Mouse (Mus musculus) midbrain, embryonic 13.5 days (tissue): ENCODE data around the gene Dhh. TPM values are rescaled to one million over a fixed set of nuclear protein-coding genes. Genes with fewer than 3 reads are reported as not detected.
A peak's percentile ranks its signal among the peaks of the same experiment; 100 is the strongest.
"Not testable (repeated sequence)": the region's sequence is repeated elsewhere in the genome, so short reads cannot be mapped to it uniquely, and the experiment has no call there.

Experiments used
- ATAC-seq: fragments of 200-750 bp; cut with Nextera tagmentation; 2 replicates; pipeline ENCODE4 v1.8.0; 2017; ENCODE audit warnings: mild to moderate bottlenecking, moderate TSS enrichment, moderate library complexity
- H3K27ac ChIP-seq: fragments of 300-500 bp; sonication (generic); 2 replicates; pipeline ENCODE4 v1.5.1; 2015; ENCODE audit warnings: inconsistent platforms, mild to moderate bottlenecking, moderate library complexity
- H3K27me3 ChIP-seq: fragments of 300-500 bp; sonication (generic); 2 replicates; pipeline ENCODE4 v1.6.1; 2015; ENCODE audit warnings: mild to moderate bottlenecking, inconsistent platforms
- H3K36me3 ChIP-seq: fragments of 300-500 bp; sonication (generic); 2 replicates; pipeline ENCODE4 v1.6.1; 2015; ENCODE audit warnings: mild to moderate bottlenecking, inconsistent platforms
- H3K4me1 ChIP-seq: fragments of 300-500 bp; sonication (generic); replicated peaks from 2 replicates; pipeline ENCODE4 v1.6.1; 2015; ENCODE audit warnings: inconsistent platforms
- H3K4me2 ChIP-seq: fragments of 300-500 bp; sonication (generic); replicated peaks from 2 replicates; pipeline ENCODE4 v1.6.1; 2015; ENCODE audit warnings: moderate library complexity, mild to moderate bottlenecking, inconsistent platforms
- H3K4me3 ChIP-seq: fragments of 300-500 bp; sonication (generic); replicated peaks from 2 replicates; pipeline ENCODE4 v1.5.1; 2015; ENCODE audit warnings: mild to moderate bottlenecking, inconsistent platforms
- H3K9ac ChIP-seq: fragments of 300-500 bp; sonication (generic); replicated peaks from 2 replicates; pipeline ENCODE4 v1.6.1; 2015; ENCODE audit warnings: mild to moderate bottlenecking, inconsistent platforms
- H3K9me3 ChIP-seq: fragments of 300-500 bp; sonication (generic); 2 replicates; pipeline ENCODE4 v1.6.1; 2016; ENCODE audit warnings: mild to moderate bottlenecking, inconsistent platforms
- WGBS: fragments of 180-500 bp; shearing (Covaris S2); methylation state at CpG from one replicate; pipeline ENCODE4 v1.1.7; 2015; 5-methylcytosine and 5-hydroxymethylcytosine counted together
- polyA plus RNA-seq: library from polyadenylated mRNA; unstranded; fragments of >200 nt; fragmentation: Nextera tagmentation; extraction: Ambion mirVana; gene quantifications from 2 replicates; pipeline ENCODE4 v1.2.1, GENCODE M21; 2015

The Dhh gene
- polyA plus RNA-seq, 1 experiment from 2014 or later = 0.48 TPM

DNA sequence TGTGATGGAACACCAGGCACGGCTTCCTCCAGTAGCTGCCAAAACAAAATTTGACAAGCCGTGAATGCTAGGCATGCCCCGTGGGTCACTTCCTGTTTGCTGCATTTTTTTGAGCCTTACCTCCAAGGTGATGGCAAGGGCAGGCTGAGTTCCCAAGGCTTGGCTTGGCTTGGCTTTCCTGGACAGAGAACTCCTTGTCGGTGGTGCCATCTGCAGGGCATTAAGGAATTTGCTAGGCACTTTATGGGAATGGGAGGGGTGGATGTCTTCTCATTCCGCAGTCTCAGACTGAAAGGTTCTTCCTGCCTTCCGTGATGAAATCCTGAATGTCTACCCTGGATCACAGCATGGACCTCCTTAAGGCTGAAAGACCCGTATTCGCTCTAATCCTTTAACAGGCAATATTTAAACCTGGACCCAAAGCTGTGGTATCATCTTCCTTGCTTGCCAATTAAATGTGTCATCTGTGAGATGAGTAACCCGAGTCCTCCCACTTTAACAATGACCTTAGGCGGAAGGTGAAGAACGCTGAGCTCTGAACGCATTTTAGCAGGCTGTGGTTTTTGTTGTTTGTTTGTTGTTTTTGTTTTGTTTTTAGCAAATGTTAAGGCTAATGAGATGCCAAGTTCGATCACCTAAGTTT lies 30.4 kb upstream of the Dhh start:
- Histone ChIP-seq H3K4me3 (no peak overlapping the region), H3K27me3 (no peaks in the 10 kb centered on the region), H3K27ac (no peak overlapping the region), H3K4me2 (peak overlapping the region; percentile 22; the same call in 1 of the 2 replicates), H3K9ac (0 out of 2 replicates have a peak overlapping the region, but pooled peaks have one; percentile 33), H3K36me3 (peaks cover 8% of the 10 kb centered on the region), H3K9me3 (no peaks in the 10 kb centered on the region), H3K4me1 (peaks cover 19% of the 10 kb centered on the region)
- ATAC-seq = peak; percentile 60; the same call in 1 of the 2 replicates
- WGBS = 17% methylated on average over 13 of the region's 13 CpGs

DNA sequence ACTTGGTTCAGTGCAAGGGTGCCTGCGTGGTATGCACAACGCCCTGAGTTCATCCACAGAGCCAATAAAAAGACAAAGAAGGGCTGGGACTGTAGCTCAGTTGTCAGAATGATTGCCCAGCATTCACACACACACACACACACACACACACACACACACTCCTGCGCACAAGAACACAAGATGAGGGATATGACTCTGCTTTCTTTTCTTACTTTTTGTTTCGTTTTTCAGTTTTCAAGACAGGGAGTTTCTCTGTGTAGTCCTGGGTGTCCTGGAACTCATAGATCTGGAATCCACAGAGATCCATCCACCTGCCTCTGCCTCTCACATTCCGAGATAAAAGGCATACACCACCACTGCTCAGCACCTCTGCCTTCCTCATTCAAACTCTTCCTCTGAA lies 29.2 kb upstream of the Dhh start:
- Histone ChIP-seq H3K27ac (no peak overlapping the region), H3K4me2 (no peak overlapping the region), H3K9me3 (no peaks in the 10 kb centered on the region), H3K4me1 (peaks cover 13% of the 10 kb centered on the region), H3K27me3 (no peaks in the 10 kb centered on the region), H3K4me3 (no peak overlapping the region), H3K36me3 (peaks cover 8% of the 10 kb centered on the region), H3K9ac (no peak overlapping the region)
- ATAC-seq = no peak
- 84% methylated on average over 5 of the region's 5 CpGs for WGBS

DNA sequence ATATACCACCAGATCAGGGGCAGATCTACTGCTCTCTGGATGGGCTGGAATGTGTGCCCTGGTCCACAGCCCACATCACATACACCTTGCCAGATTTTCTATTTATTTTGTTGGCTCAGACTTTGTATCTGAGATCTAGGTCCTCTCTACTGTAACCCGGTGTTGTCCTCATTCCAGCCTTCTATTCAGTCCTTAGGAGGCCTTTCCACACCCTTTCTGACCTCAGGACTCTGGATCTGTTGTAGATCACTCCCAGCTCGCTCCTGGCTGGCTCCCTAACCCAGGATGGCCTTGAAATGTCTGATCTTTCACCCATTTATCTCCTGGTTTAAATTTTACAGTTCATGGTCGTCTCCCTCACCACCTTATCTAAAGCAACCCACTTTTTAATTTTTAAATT lies 26.3 kb upstream of the Dhh start:
- H3K4me3 ChIP-seq = no peak overlapping the region
- no peaks in the 10 kb centered on the region for H3K27me3 ChIP-seq
- no peak for ATAC-seq
- H3K36me3 ChIP-seq = peaks cover 7% of the 10 kb centered on the region; the same call in 1 of the 2 replicates
- H3K9me3 ChIP-seq = no peaks in the 10 kb centered on the region
- no peak overlapping the region for H3K27ac ChIP-seq
- 82% methylated on average over 3 of the region's 3 CpGs for WGBS
- peaks cover 6% of the 10 kb centered on the region for H3K4me1 ChIP-seq
- no peak overlapping the region for H3K4me2 ChIP-seq
- H3K9ac ChIP-seq = no peak overlapping the region

DNA sequence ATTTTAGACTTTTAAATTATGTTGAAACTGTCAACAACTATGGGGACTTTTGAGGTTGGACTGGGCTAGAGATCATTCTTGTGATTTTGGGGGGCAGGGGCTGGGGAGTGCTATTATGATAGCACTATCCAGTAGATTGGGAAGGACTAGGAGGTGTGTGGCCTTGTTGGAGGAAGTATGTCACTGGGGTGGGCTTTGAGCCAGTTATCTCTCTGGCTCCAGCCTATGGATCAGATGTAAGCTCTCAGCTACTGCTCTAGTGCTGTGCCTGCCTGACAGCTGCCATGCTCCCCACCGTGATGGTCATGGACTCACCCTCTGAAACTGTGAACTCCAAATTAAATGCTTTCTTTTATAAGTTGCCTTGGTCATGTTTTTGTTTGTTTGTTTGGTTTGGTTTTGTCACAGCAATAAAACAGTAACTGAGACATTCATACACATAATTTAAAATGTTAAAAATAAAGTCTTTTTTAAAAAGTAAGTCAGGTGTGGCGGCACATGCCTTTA lies 24.7 kb upstream of the Dhh start:
- 93% methylated on average over 2 of the region's 2 CpGs for WGBS
- no peaks in the 10 kb centered on the region for H3K9me3 ChIP-seq
- no peak for ATAC-seq
- H3K4me3 ChIP-seq = no peak overlapping the region
- H3K27me3 ChIP-seq = no peaks in the 10 kb centered on the region
- H3K36me3 ChIP-seq = peaks cover 7% of the 10 kb centered on the region; the same call in 1 of the 2 replicates
- no peak overlapping the region for H3K27ac ChIP-seq
- H3K9ac ChIP-seq = no peak overlapping the region
- H3K4me1 ChIP-seq = peaks cover 11% of the 10 kb centered on the region
- H3K4me2 ChIP-seq = no peak overlapping the region

DNA sequence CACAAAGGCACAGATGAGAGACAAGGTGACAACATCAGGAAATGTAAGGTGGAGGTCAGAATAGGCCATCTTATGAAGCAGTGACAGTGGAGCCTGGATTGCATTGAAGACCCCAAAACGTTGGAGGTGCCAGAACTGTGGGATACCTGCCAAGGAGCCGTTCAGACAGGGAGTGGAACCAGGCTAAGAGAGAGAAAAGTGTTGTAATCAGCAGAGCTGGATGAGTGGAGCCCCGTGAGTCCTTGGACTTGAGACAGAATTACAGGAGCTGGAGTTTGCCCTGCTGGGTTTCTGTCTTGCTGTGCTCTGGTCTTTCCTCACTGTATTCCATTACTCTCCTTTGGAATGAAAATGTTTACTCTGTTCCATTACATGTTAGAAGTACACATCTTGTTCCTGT lies 24.2 kb upstream of the Dhh start:
- Histone ChIP-seq H3K4me3 (no peak overlapping the region), H3K4me2 (no peak overlapping the region), H3K27me3 (no peaks in the 10 kb centered on the region), H3K4me1 (peaks cover 11% of the 10 kb centered on the region), H3K36me3 (peaks cover 7% of the 10 kb centered on the region; the same call in 1 of the 2 replicates), H3K27ac (no peak overlapping the region), H3K9me3 (no peaks in the 10 kb centered on the region), H3K9ac (no peak overlapping the region)
- 71% methylated on average over 3 of the region's 3 CpGs for WGBS
- no peak for ATAC-seq

DNA sequence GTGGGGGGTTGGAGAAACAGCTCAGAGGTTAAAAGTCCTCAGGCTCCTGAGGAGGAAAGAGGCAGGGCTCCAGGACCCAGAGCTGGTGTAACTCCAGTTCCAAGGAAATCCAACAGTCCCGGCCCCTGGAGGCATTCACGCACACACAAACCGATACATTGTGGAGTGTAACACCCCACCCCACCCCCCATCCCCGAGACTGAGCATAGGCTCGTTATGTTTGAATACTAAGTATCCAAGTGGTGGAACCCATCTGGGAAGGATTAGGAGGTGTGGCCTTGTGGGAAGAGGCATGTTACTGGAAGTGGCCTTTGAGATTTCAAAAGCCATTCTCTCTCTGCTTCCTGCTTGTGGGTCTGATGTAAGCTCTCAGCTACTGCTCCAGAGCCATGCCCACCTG lies 23.2 kb upstream of the Dhh start:
- no peak overlapping the region for H3K27ac ChIP-seq
- WGBS = 79% methylated on average over 5 of the region's 5 CpGs
- no peaks in the 10 kb centered on the region for H3K9me3 ChIP-seq
- peaks cover 7% of the 10 kb centered on the region; the same call in 1 of the 2 replicates for H3K36me3 ChIP-seq
- no peak overlapping the region for H3K4me2 ChIP-seq
- H3K9ac ChIP-seq = no peak overlapping the region
- H3K27me3 ChIP-seq = no peaks in the 10 kb centered on the region
- no peak overlapping the region for H3K4me3 ChIP-seq
- H3K4me1 ChIP-seq = peaks cover 15% of the 10 kb centered on the region
- no peak for ATAC-seq

DNA sequence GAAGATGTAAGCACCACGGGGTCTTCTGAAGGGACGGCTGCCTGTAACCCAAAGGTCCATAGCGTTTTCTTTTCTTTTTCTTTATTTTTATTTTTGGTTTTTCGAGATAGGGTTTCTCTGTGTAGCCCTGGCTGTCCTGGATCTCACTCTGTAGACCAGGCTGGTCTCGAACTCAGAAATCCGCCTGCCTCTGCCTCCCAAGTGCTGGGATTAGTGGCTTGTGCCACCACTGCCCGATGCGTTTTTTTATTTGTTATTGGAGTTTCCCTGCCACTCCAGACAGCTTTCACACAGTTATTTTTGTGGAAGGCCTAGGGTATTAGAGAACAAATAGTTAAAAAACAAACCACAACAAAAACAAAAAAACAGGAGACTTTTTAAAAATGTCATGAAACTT lies 20.2 kb upstream of the Dhh start:
- H3K27me3 ChIP-seq, H3K9me3 ChIP-seq, ATAC-seq: not testable (repeated sequence)
- peaks cover 18% of the 10 kb centered on the region for H3K36me3 ChIP-seq
- H3K9ac ChIP-seq = peak overlapping the region; percentile 57
- peak overlapping the region; percentile 72 for H3K4me2 ChIP-seq
- H3K4me3 ChIP-seq = peak overlapping the region; percentile 88
- WGBS = 31% methylated on average over 8 of the region's 8 CpGs
- H3K4me1 ChIP-seq = peaks cover 33% of the 10 kb centered on the region
- H3K27ac ChIP-seq = peak overlapping the region; percentile 97

DNA sequence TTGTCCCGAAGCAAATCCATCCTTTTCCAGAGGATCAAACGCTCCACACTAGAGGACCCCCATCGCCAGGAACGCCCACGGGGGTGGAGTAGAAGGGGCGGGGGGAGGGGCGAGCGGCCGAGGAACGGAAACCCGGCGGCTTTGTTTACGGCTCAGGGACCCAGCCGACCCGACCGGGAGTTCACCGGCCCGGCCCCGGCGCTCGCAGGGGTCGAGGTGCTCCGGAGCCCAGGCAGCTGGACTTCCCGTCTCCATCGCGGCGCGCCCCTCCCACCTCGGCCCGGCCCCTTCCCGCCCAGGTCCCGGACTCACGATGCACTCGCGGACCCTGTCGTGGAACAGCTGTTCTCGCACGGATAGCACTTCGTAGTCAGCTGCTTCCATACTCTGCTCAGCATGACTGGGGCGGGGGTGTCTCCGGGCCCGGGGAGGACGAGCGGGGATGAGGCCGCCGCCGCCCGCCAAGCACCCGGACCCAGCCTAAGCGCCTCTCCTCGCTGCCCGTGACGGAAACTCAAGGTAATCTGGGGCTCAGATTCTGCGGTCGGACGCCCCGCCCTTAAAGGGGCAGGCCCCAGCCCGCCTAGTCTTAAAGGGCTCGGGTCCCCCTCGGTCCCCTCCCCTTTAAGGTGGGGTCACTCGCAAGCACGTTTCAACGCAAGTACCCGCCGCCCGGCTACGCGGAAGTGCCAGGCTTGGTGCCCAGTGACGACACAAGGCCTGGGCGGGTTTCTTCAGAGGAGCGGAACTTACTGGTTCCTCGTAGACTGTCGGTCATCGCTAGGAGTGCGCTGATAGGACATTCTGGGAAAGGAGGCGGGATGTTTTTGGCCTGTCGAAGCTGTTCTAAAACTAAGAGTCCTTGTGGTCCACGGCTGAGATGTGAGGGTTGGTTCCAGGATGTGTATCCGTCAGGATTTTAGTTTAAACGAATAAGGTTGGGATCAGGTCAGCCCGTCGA lies 19.5 kb upstream of the Dhh start, which contains the start of gene Lmbr1l:
Gene Lmbr1l, minus strand, starts transcription at position 694 of the 961 bp plus-strand sequence.
- H3K4me2 ChIP-seq = peak within 1 kb of the TSS; percentile 72
- H3K9ac ChIP-seq = peak within 1 kb of the TSS; percentile 87
- 0% methylated on average over 82 of the region's 82 CpGs for WGBS
- H3K9me3 ChIP-seq = no peaks in the 10 kb centered on the region
- H3K27ac ChIP-seq = peak within 1 kb of the TSS; percentile 97
- ATAC-seq = peak; percentile 99
- H3K4me1 ChIP-seq = peaks cover 33% of the 10 kb centered on the region
- peaks cover 25% of the 10 kb centered on the region for H3K36me3 ChIP-seq
- no peaks in the 10 kb centered on the region for H3K27me3 ChIP-seq
- peak within 1 kb of the TSS; percentile 88 for H3K4me3 ChIP-seq

DNA sequence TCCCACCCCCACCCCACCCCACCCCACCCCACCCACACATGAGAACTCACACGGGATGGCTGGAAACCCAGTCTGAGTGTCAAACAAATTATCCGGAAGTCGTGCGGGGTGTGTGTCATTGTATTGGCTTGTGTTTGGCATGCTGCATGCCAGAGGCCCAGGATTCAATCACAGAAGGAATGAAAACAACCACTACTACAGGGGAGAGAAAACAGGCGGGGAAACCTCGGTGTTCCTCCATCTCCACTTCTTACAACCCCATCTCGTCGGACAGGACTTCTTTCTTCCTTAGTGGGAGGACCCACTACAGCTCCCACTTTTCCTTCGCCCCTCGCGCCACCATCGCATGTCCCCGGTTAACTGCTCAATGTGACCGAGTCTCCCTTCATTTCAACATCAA lies 18.8 kb upstream of the Dhh start:
- H3K27me3 ChIP-seq = no peaks in the 10 kb centered on the region
- H3K9ac ChIP-seq = peak overlapping the region; percentile 87
- peaks cover 32% of the 10 kb centered on the region for H3K36me3 ChIP-seq
- H3K4me2 ChIP-seq = peak overlapping the region; percentile 72
- H3K4me1 ChIP-seq = peaks cover 33% of the 10 kb centered on the region
- H3K4me3 ChIP-seq = peak overlapping the region; percentile 88
- ATAC-seq = no peak
- peak overlapping the region; percentile 97 for H3K27ac ChIP-seq
- H3K9me3 ChIP-seq = no peaks in the 10 kb centered on the region
- under 1% methylated on average over 14 of the region's 14 CpGs for WGBS

DNA sequence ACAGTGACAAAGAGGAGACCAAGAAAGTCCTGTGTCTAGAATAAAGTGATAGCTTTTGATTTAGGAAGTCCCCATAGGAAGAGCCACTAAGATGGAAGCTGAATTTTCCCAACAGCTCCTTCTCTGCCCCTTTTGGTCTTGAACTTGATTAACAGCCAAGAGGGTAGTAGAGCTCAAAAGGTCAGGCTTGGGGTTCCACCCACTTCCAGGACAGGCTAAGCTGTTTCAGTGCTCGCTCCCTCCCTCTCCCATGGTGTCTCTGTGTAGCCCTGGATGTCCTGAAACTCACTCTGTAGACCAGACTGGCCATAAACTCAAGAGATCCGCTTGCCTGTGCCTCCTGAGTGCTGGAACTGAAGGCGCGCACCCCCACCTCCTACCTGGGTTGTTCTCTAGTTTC lies 17.7 kb upstream of the Dhh start:
- Histone ChIP-seq H3K27me3 (no peaks in the 10 kb centered on the region), H3K4me2 (peak overlapping the region; percentile 72), H3K27ac (no peak overlapping the region), H3K9me3 (no peaks in the 10 kb centered on the region), H3K4me3 (peak overlapping the region; percentile 88), H3K9ac (peak overlapping the region; percentile 87), H3K36me3 (peaks cover 37% of the 10 kb centered on the region), H3K4me1 (peaks cover 33% of the 10 kb centered on the region)
- ATAC-seq = no peak
- WGBS = 92% methylated on average over 4 of the region's 4 CpGs

DNA sequence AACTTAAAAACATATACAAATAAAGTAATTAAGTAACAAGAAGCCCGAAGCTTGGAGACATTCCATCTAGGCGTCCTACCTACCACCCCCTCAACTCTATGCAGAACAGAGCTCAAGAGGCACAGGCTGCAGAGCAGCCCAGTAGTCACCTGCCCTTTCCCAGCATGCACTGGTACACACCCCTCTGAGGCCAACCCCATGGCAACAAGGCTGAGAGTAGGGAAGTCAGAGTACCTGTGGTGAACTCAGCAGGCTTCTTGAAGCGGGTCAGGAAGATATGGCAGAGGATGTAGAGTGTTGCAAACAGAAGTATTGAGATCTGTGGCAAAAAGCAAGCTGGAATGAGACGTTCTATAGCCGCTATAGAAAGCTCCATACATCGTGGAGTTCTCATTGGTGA lies 16.6 kb upstream of the Dhh start:
- no peak overlapping the region for H3K4me3 ChIP-seq
- ATAC-seq = no peak
- no peak overlapping the region for H3K27ac ChIP-seq
- H3K9ac ChIP-seq = no peak overlapping the region
- WGBS = 95% methylated on average over 6 of the region's 6 CpGs
- peaks cover 33% of the 10 kb centered on the region for H3K4me1 ChIP-seq
- no peaks in the 10 kb centered on the region for H3K9me3 ChIP-seq
- H3K4me2 ChIP-seq = 0 out of 2 replicates have a peak overlapping the region, but pooled peaks have one; percentile 72
- H3K27me3 ChIP-seq = no peaks in the 10 kb centered on the region
- H3K36me3 ChIP-seq = peaks cover 47% of the 10 kb centered on the region

DNA sequence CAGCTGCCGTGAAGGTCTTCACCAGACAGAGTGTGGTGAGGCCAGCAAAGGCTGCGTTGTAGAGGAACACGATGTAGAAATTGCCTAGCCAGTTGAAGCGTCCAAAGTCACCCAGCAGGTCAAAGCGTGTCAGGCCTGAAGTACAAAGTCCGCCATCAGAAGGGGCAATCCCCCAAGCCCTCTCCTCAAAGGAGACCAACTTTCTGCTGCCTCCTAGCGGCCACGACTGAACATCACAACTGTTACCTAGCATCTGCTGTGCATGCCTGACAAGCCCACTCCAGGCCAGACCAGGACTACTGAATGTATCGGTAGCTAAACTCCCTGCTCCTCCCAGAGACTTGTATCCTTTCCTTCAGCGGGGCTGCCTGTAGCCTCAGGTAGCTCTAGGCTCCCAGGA lies 6.4 kb upstream of the Dhh start:
- H3K9me3 ChIP-seq = no peaks in the 10 kb centered on the region
- H3K4me3 ChIP-seq = no peak overlapping the region
- peaks cover 10% of the 10 kb centered on the region for H3K27me3 ChIP-seq
- no peak overlapping the region for H3K27ac ChIP-seq
- H3K9ac ChIP-seq = no peak overlapping the region
- peaks cover 72% of the 10 kb centered on the region for H3K36me3 ChIP-seq
- no peaks in the 10 kb centered on the region for H3K4me1 ChIP-seq
- H3K4me2 ChIP-seq = no peak overlapping the region
- 24% methylated on average over 10 of the region's 10 CpGs for WGBS
- no peak for ATAC-seq
